Mouse (Mus musculus) midbrain, embryonic 10.5 days (tissue): ENCODE measurements around the gene Pip5k1a. TPM values are rescaled to one million over a fixed set of nuclear protein-coding genes. Genes with fewer than 3 reads are reported as not detected.
A peak's percentile ranks its signal among the peaks of the same experiment; 100 is the strongest.
"Not testable (repeated sequence)": the region's sequence is repeated elsewhere in the genome, so short reads cannot be mapped to it uniquely, and the experiment has no call there.

ENCODE experiments used
- DNase-seq: peaks from one replicate; pipeline ENCODE4 v3.0.0-alpha.2; 2017; ENCODE audit warnings: low spot score
- H3K27ac ChIP-seq: fragments of 300-500 bp; sonication (generic); replicated peaks from 2 replicates; pipeline ENCODE4 v1.5.1; 2016; ENCODE audit warnings: mild to moderate bottlenecking
- H3K27me3 ChIP-seq: fragments of 300-500 bp; sonication (generic); 2 replicates; pipeline ENCODE4 v1.6.1; 2016; ENCODE audit warnings: low read depth, mild to moderate bottlenecking; ENCODE audit not compliant: poor library complexity, severe bottlenecking
- H3K36me3 ChIP-seq: fragments of 300-500 bp; sonication (generic); 2 replicates; pipeline ENCODE4 v1.6.1; 2016; ENCODE audit warnings: mild to moderate bottlenecking, moderate library complexity
- H3K4me1 ChIP-seq: fragments of 300-500 bp; sonication (generic); 2 replicates; pipeline ENCODE4 v1.6.1; 2016
- H3K4me3 ChIP-seq: fragments of 300-500 bp; sonication (generic); 2 replicates; pipeline ENCODE4 v1.5.1; 2016; ENCODE audit warnings: mild to moderate bottlenecking, moderate library complexity
- H3K9me3 ChIP-seq: fragments of 300-500 bp; sonication (generic); replicated peaks from 2 replicates; pipeline ENCODE4 v1.6.1; 2016; ENCODE audit warnings: mild to moderate bottlenecking
- WGBS: fragments of 180-500 bp; shearing (Covaris S2); methylation state at CpG from one replicate; pipeline ENCODE4 v1.1.7; 2016; 5-methylcytosine and 5-hydroxymethylcytosine counted together
- polyA plus RNA-seq: library from polyadenylated mRNA; unstranded; fragments of >200 nt; fragmentation: Nextera tagmentation; extraction: Ambion mirVana; gene quantifications from 2 replicates; pipeline ENCODE4 v1.2.1, GENCODE M21; 2016

The Pip5k1a gene
- polyA plus RNA-seq, 1 experiment from 2014 or later = 18.7 TPM

- peaks cover 19% of the 10 kb centered on the region for H3K36me3 ChIP-seq
- H3K4me1 ChIP-seq = peaks cover 3% of the 10 kb centered on the region; the same call in 1 of the 2 replicates
- H3K4me3 ChIP-seq = no peak overlapping the region
- H3K9me3 ChIP-seq = no peaks in the 10 kb centered on the region
- peak; percentile 31 for DNase-seq
- WGBS = 40% methylated on average over 3 of the region's 3 CpGs
- H3K27ac ChIP-seq = no peak overlapping the region
- H3K27me3 ChIP-seq = no peaks in the 10 kb centered on the region
Observed at GRCm38 (mm10) chr3:95053701-95054100, 53.0 kb downstream of the Pip5k1a start.

GRCm38 (mm10) chr3:95052959-95053358, 53.8 kb downstream of the Pip5k1a start:
- DNase-seq = no peak
- no peaks in the 10 kb centered on the region for H3K27me3 ChIP-seq
- peaks cover 3% of the 10 kb centered on the region; the same call in 1 of the 2 replicates for H3K4me1 ChIP-seq
- H3K36me3 ChIP-seq = peaks cover 11% of the 10 kb centered on the region
- H3K4me3 ChIP-seq = no peak overlapping the region
- WGBS = 43% methylated on average over 1 of the region's 1 CpGs
- no peaks in the 10 kb centered on the region for H3K9me3 ChIP-seq
- H3K27ac ChIP-seq = no peak overlapping the region

DNA sequence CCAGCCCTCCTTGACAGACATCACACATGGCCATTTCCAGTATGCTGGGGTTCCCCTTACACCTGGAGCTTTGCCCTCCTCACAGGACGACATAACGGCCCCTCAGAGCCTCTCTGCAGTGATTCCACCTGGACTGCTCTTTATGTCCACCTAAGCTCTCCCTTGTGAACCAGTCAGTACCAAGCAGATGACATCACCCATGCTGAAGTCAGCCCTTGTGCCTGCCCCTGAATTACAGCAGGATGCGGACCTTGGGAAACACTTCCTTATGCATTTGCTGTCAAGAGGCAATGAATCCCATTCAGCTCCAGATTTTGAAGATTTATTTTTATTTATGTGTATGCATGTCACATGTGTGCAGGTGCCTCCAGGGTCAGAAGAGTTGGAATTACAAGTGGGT, 58.8 kb downstream of the Pip5k1a start:
- no peaks in the 10 kb centered on the region for H3K27me3 ChIP-seq

DNA sequence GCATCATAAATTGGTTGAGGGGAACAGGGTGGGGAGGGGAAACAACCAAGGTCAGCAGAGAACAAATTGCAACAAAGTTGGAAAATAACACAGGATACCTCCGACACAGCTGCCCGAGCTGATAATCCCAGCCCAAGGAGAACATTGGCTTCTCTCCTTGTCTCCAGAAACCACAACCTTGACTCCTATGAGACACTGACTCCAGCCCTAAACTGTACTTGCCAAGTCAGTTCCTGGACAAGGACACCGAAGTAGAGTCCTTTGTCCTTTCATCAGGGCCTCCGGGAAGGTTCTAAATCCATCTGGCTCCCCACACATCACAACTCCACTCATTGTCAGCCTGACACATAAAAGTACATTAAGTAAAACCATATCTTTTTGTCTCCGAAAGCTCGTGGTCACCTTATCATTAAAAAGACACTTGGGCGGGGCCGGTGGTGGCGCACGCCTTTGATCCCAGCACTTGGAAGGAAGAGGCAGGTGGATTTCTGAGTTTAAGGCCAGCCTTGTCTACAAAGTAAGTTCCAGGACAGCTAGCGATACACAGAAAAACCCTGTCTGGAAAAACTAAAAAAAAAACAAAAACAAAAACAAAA, 60.2 kb downstream of the Pip5k1a start:
- Histone ChIP-seq H3K4me1 (peaks cover 6% of the 10 kb centered on the region), H3K4me3 (no peak overlapping the region), H3K27ac (no peak overlapping the region), H3K36me3 (no peaks in the 10 kb centered on the region), H3K27me3 (no peaks in the 10 kb centered on the region), H3K9me3 (no peaks in the 10 kb centered on the region)
- no peak for DNase-seq
- WGBS = 88% methylated on average over 11 of the region's 11 CpGs

More for the DNA sequence above, 58.8 kb downstream of the Pip5k1a start:
- DNase-seq = no peak
- Histone ChIP-seq H3K4me1 (peaks cover under 1% of the 10 kb centered on the region; the same call in 1 of the 2 replicates), H3K27ac (no peak overlapping the region), H3K4me3 (no peak overlapping the region), H3K36me3 (no peaks in the 10 kb centered on the region), H3K9me3 (no peaks in the 10 kb centered on the region)
- WGBS = 82% methylated on average over 3 of the region's 3 CpGs

GRCm38 (mm10) chr3:95043251-95043650, 63.5 kb downstream of the Pip5k1a start:
- 79% methylated on average over 6 of the region's 6 CpGs for WGBS

GRCm38 (mm10) chr3:95042838-95043229, 63.9 kb downstream of the Pip5k1a start:
- Histone ChIP-seq H3K27ac (peak overlapping the region; percentile 91), H3K9me3 (no peaks in the 10 kb centered on the region), H3K4me3 (peak overlapping the region; percentile 89), H3K27me3 (no peaks in the 10 kb centered on the region), H3K36me3 (peaks cover 27% of the 10 kb centered on the region), H3K4me1 (peaks cover 11% of the 10 kb centered on the region)
- no peak for DNase-seq
- WGBS = 33% methylated on average over 7 of the region's 7 CpGs

More at GRCm38 (mm10) chr3:95043251-95043650, 63.5 kb downstream of the Pip5k1a start:
- Histone ChIP-seq H3K27me3 (no peaks in the 10 kb centered on the region), H3K27ac (no peak overlapping the region), H3K36me3 (peaks cover 23% of the 10 kb centered on the region), H3K9me3 (no peaks in the 10 kb centered on the region), H3K4me3 (no peak overlapping the region), H3K4me1 (peaks cover 11% of the 10 kb centered on the region)
- no peak for DNase-seq

GRCm38 (mm10) chr3:95042166-95042837, 64.4 kb downstream of the Pip5k1a start, which contains the start of gene Psmd4:
Psmd4 (minus strand) TSS chr3:95042614.
- Histone ChIP-seq H3K27ac (peak within 1 kb of the TSS; percentile 91), H3K36me3 (peaks cover 32% of the 10 kb centered on the region), H3K9me3 (no peaks in the 10 kb centered on the region), H3K4me1 (peaks cover 11% of the 10 kb centered on the region), H3K27me3 (no peaks in the 10 kb centered on the region), H3K4me3 (peak within 1 kb of the TSS; percentile 89)
- under 1% methylated on average over 36 of the region's 36 CpGs for WGBS
- DNase-seq = peak; percentile 99

DNA sequence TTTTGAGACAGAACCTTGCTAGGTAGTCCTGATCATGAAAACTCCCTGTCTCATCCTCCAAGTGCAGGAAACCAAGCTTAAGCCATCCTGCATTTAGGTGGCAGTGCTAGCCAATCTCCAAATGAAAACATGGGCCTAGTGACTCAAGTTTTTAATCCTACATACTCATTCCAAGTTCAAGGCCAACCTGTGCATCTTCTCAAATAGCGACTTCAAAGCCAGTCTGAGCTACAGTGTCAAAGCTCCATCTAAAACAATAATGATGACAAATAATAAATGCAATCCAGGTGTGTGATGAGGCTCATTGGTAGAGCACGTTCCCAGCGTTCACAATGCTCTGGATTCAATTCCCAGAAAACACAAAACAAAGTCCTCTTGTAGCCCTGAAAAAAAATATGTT, 65.1 kb downstream of the Pip5k1a start:
- 13% methylated on average over 3 of the region's 3 CpGs for WGBS
- Histone ChIP-seq H3K9me3 (no peaks in the 10 kb centered on the region), H3K4me1 (peaks cover 11% of the 10 kb centered on the region), H3K27me3 (no peaks in the 10 kb centered on the region), H3K36me3 (peaks cover 38% of the 10 kb centered on the region), H3K27ac (peak overlapping the region; percentile 91), H3K4me3 (peak overlapping the region; percentile 89)
- no peak for DNase-seq

- WGBS = 75% methylated on average over 3 of the region's 3 CpGs
- Histone ChIP-seq H3K9me3 (no peaks in the 10 kb centered on the region), H3K36me3 (peaks cover 61% of the 10 kb centered on the region), H3K27ac (no peak overlapping the region), H3K4me1 (peaks cover 12% of the 10 kb centered on the region), H3K4me3 (no peak overlapping the region), H3K27me3 (no peaks in the 10 kb centered on the region)
- DNase-seq = no peak
Observed at GRCm38 (mm10) chr3:95029953-95030352, 76.8 kb downstream of the Pip5k1a start.

- not testable (repeated sequence) for H3K9me3 ChIP-seq, H3K27ac ChIP-seq, DNase-seq, H3K27me3 ChIP-seq, H3K4me3 ChIP-seq
- Histone ChIP-seq H3K36me3 (peaks cover 55% of the 10 kb centered on the region), H3K4me1 (peaks cover 18% of the 10 kb centered on the region)
- WGBS = 82% methylated on average over 3 of the region's 3 CpGs
Observed at GRCm38 (mm10) chr3:95029291-95029827, 77.4 kb downstream of the Pip5k1a start.

DNA sequence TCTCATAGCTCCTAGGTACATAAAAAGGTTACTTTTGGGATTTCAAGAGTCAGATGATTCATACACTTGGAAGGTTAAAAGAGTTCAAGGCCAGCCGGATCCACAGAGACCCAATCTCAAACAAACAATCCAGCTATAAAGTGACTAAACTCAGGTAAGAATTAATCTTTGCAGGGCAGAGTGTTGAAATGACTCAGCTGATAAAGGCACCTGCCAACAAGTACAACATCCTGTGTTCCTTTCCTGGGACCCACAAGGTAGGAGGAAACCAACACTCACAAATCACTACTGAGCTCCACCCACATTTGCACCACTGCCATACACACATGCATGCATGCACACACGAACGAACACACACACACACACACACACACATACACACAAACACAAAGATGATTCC, 78.1 kb downstream of the Pip5k1a start:
- Histone ChIP-seq H3K9me3 (no peaks in the 10 kb centered on the region), H3K4me1 (peaks cover 20% of the 10 kb centered on the region), H3K27me3 (no peaks in the 10 kb centered on the region), H3K36me3 (peaks cover 47% of the 10 kb centered on the region), H3K27ac (no peak overlapping the region), H3K4me3 (no peak overlapping the region)
- WGBS = 94% methylated on average over 3 of the region's 3 CpGs
- no peak for DNase-seq

- no peaks in the 10 kb centered on the region for H3K27me3 ChIP-seq
- no peaks in the 10 kb centered on the region for H3K9me3 ChIP-seq
- no peak overlapping the region for H3K4me3 ChIP-seq
- peaks cover 20% of the 10 kb centered on the region for H3K4me1 ChIP-seq
- H3K36me3 ChIP-seq = peaks cover 38% of the 10 kb centered on the region
- no peak for DNase-seq
- no peak overlapping the region for H3K27ac ChIP-seq
- WGBS = 70% methylated on average over 5 of the region's 5 CpGs
Observed at GRCm38 (mm10) chr3:95027701-95028100, 79.0 kb downstream of the Pip5k1a start.

GRCm38 (mm10) chr3:95027057-95027645, 79.6 kb downstream of the Pip5k1a start:
- Histone ChIP-seq H3K4me1 (peaks cover 20% of the 10 kb centered on the region), H3K36me3 (peaks cover 33% of the 10 kb centered on the region), H3K27ac (no peak overlapping the region), H3K4me3 (no peak overlapping the region), H3K27me3 (no peaks in the 10 kb centered on the region), H3K9me3 (no peaks in the 10 kb centered on the region)
- no peak for DNase-seq
- 66% methylated on average over 5 of the region's 5 CpGs for WGBS
